Mouse (Mus musculus) cortical plate, adult 2 months (tissue): ENCODE measurements around the gene Gsta2.

Experiments used
- CTCF ChIP-seq: fragments of 200-500 bp; IDR thresholded peaks from 2 replicates; pipeline ENCODE4 v1.5.1; 2011; ENCODE audit warnings: mild to moderate bottlenecking, control low read depth, low read length; ENCODE audit not compliant: insufficient read depth; ENCODE audit errors: extremely low read depth
- POLR2A ChIP-seq: fragments of 200-500 bp; IDR thresholded peaks from 2 replicates; pipeline ENCODE4 v1.6.1; 2011; ENCODE audit warnings: mild to moderate bottlenecking, low read length, control low read depth; ENCODE audit not compliant: insufficient read depth; ENCODE audit errors: extremely low read depth

DNA sequence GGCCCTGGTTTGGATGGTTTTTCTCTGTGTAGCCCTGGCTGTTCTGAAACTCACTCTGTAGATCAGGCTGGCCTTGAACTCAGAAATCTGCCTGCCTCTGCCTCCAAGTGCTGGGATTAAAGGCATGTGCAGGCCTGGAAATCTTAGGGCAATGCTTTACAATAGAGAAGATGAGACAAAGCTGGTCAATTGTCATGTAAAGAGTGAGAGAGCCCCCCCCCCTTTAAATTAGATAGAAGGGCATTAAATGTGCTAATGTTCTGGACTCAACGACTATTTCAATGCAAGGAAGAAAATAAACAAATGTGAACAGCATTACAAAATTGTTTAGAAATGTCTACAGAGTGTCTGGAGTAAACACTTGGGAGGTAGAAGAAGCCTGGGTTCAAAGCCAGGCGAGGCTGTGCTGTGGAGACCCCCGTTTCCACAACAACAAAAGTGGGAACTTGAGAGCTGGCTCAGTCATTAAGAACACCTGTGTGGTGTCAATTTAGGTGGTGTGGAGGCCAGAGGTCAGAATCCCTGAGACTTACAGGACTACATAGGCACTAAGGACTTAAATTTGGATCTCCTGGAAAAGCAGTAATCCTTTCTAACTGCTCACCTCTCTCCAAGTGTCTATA, 13.2 kb upstream of the Gsta2 start:
- TF ChIP-seq POLR2A, result no peak
- TF ChIP-seq CTCF, result no peak
